Mouse (Mus musculus): ENCODE results near the gene Atp6v1a.

The Atp6v1a gene

GRCm38 (mm10) chr16:44060604-44061286 lies 78.8 kb downstream of the Atp6v1a start:
- no peak for DNase-seq (ENCODE audit: low spot score)

GRCm38 (mm10) chr16:44058745-44059144 lies 80.8 kb downstream of the Atp6v1a start:
- peak; percentile 76 for DNase-seq (ENCODE audit: low spot score)

GRCm38 (mm10) chr16:44055766-44056165 lies 83.7 kb downstream of the Atp6v1a start:
- no peak for DNase-seq (ENCODE audit: low spot score)

- no peak for DNase-seq (ENCODE audit: low spot score)
These were observed 86.2 kb downstream of the Atp6v1a start for GRCm38 (mm10) chr16:44053265-44053664.

- no peak for DNase-seq (ENCODE audit: low spot score)
These were observed 87.1 kb downstream of the Atp6v1a start for GRCm38 (mm10) chr16:44052390-44052789.

- DNase-seq (ENCODE audit: low spot score): no peak
These were observed 89.4 kb downstream of the Atp6v1a start for GRCm38 (mm10) chr16:44050139-44050538.

GRCm38 (mm10) chr16:44039112-44039511 lies 100.4 kb downstream of the Atp6v1a start:
- no peak for DNase-seq (ENCODE audit: low spot score)

Data from urinary bladder, postnatal 14 days (tissue).